Mouse (Mus musculus) limb, embryonic 15.5 days (tissue): Measurements from ENCODE around the gene Pofut2. TPM values are rescaled to one million over a fixed set of nuclear protein-coding genes. Genes with fewer than 3 reads are reported as not detected.

Experiments
- ATAC-seq: fragments of 200-750 bp; cut with Nextera tagmentation; 2 replicates; pipeline ENCODE4 v1.8.0; 2017; ENCODE audit warnings: low read depth, moderate TSS enrichment; ENCODE audit not compliant: insufficient number of reproducible peaks, low FRiP score, low TSS enrichment
- H3K27ac ChIP-seq: fragments of 300-500 bp; sonication (generic); 2 replicates; pipeline ENCODE4 v1.5.1; 2015; ENCODE audit warnings: moderate library complexity, mild to moderate bottlenecking, inconsistent platforms
- H3K27me3 ChIP-seq: fragments of 300-500 bp; sonication (generic); 2 replicates; pipeline ENCODE4 v1.6.1; 2015; ENCODE audit warnings: inconsistent platforms
- H3K36me3 ChIP-seq: fragments of 300-500 bp; sonication (generic); 2 replicates; pipeline ENCODE4 v1.6.1; 2015; ENCODE audit warnings: inconsistent platforms
- H3K4me1 ChIP-seq: fragments of 300-500 bp; sonication (generic); 2 replicates; pipeline ENCODE4 v1.6.1; 2015; ENCODE audit warnings: inconsistent platforms
- H3K4me2 ChIP-seq: fragments of 300-500 bp; sonication (generic); 2 replicates; pipeline ENCODE4 v1.6.1; 2015; ENCODE audit warnings: mild to moderate bottlenecking, inconsistent platforms
- H3K4me3 ChIP-seq: fragments of 300-500 bp; sonication (generic); 2 replicates; pipeline ENCODE4 v1.5.1; 2015; ENCODE audit warnings: mild to moderate bottlenecking, inconsistent platforms
- H3K9ac ChIP-seq: fragments of 300-500 bp; sonication (generic); 2 replicates; pipeline ENCODE4 v1.6.1; 2015; ENCODE audit warnings: inconsistent platforms
- H3K9me3 ChIP-seq: fragments of 300-500 bp; sonication (generic); 2 replicates; pipeline ENCODE4 v1.6.1; 2016; ENCODE audit warnings: inconsistent platforms
- WGBS: fragments of 180-500 bp; shearing (Covaris S2); methylation state at CpG from one replicate; pipeline ENCODE4 v1.1.7; 2015; 5-methylcytosine and 5-hydroxymethylcytosine counted together
- polyA plus RNA-seq: library from polyadenylated mRNA; unstranded; fragments of >200 nt; fragmentation: Nextera tagmentation; extraction: Ambion mirVana; gene quantifications from 2 replicates; pipeline ENCODE4 v1.2.1, GENCODE M21; 2015

The Pofut2 gene
- polyA plus RNA-seq, 1 experiment from 2014 or later = 187 TPM

- no peak for ATAC-seq
- Histone ChIP-seq H3K27me3 (no peaks in the 10 kb centered on the region), H3K27ac (no peak overlapping the region), H3K4me2 (no peak overlapping the region), H3K9me3 (no peaks in the 10 kb centered on the region), H3K36me3 (no peaks in the 10 kb centered on the region), H3K9ac (no peak overlapping the region), H3K4me1 (peaks cover 8% of the 10 kb centered on the region; the same call in 1 of the 2 replicates), H3K4me3 (no peak overlapping the region)
- 89% methylated on average over 1 of the region's 1 CpGs for WGBS
These were observed 25.8 kb upstream of the Pofut2 start for GRCm38 (mm10) chr10:77233230-77233629.

GRCm38 (mm10) chr10:77234991-77235616 lies 23.9 kb upstream of the Pofut2 start:
- H3K4me3 ChIP-seq = no peak overlapping the region
- 65% methylated on average over 12 of the region's 12 CpGs for WGBS
- no peak for ATAC-seq
- no peaks in the 10 kb centered on the region for H3K36me3 ChIP-seq
- H3K27ac ChIP-seq = no peak overlapping the region
- H3K27me3 ChIP-seq = no peaks in the 10 kb centered on the region
- no peak overlapping the region for H3K9ac ChIP-seq
- no peaks in the 10 kb centered on the region for H3K9me3 ChIP-seq
- peaks cover 2% of the 10 kb centered on the region; the same call in 1 of the 2 replicates for H3K4me1 ChIP-seq
- no peak overlapping the region for H3K4me2 ChIP-seq

- Histone ChIP-seq H3K27ac (no peak overlapping the region), H3K9ac (no peak overlapping the region), H3K4me2 (no peak overlapping the region), H3K27me3 (no peaks in the 10 kb centered on the region), H3K9me3 (no peaks in the 10 kb centered on the region), H3K4me1 (no peaks in the 10 kb centered on the region), H3K36me3 (no peaks in the 10 kb centered on the region), H3K4me3 (no peak overlapping the region)
- ATAC-seq = peak; percentile 31; the same call in 1 of the 2 replicates
- 58% methylated on average over 16 of the region's 16 CpGs for WGBS
These were observed 21.0 kb upstream of the Pofut2 start for GRCm38 (mm10) chr10:77237795-77238580.

GRCm38 (mm10) chr10:77240764-77241163 lies 18.3 kb upstream of the Pofut2 start:
- ATAC-seq = no peak

GRCm38 (mm10) chr10:77242396-77242795 lies 16.6 kb upstream of the Pofut2 start:
- Histone ChIP-seq H3K4me1 (no peaks in the 10 kb centered on the region), H3K9ac (no peak overlapping the region), H3K27ac (no peak overlapping the region), H3K27me3 (no peaks in the 10 kb centered on the region), H3K4me3 (no peak overlapping the region), H3K36me3 (no peaks in the 10 kb centered on the region), H3K9me3 (no peaks in the 10 kb centered on the region), H3K4me2 (no peak overlapping the region)
- no peak for ATAC-seq
- 82% methylated on average over 3 of the region's 3 CpGs for WGBS

More at GRCm38 (mm10) chr10:77240764-77241163, 18.3 kb upstream of the Pofut2 start:
- no peak overlapping the region for H3K27ac ChIP-seq
- WGBS = 80% methylated on average over 8 of the region's 8 CpGs
- H3K4me1 ChIP-seq = no peaks in the 10 kb centered on the region
- H3K36me3 ChIP-seq = no peaks in the 10 kb centered on the region
- no peak overlapping the region for H3K4me2 ChIP-seq
- no peak overlapping the region for H3K9ac ChIP-seq
- H3K27me3 ChIP-seq = no peaks in the 10 kb centered on the region
- H3K9me3 ChIP-seq = no peaks in the 10 kb centered on the region
- H3K4me3 ChIP-seq = no peak overlapping the region

- no peaks in the 10 kb centered on the region for H3K4me1 ChIP-seq
- H3K4me2 ChIP-seq = no peak overlapping the region
- 84% methylated on average over 14 of the region's 14 CpGs for WGBS
- H3K27ac ChIP-seq = no peak overlapping the region
- no peak overlapping the region for H3K4me3 ChIP-seq
- H3K27me3 ChIP-seq = no peaks in the 10 kb centered on the region
- no peaks in the 10 kb centered on the region for H3K36me3 ChIP-seq
- no peaks in the 10 kb centered on the region for H3K9me3 ChIP-seq
- ATAC-seq = no peak
- no peak overlapping the region for H3K9ac ChIP-seq
These were observed 16.1 kb upstream of the Pofut2 start for GRCm38 (mm10) chr10:77242871-77243270.

GRCm38 (mm10) chr10:77243572-77244161 lies 15.4 kb upstream of the Pofut2 start:
- H3K4me1 ChIP-seq = no peaks in the 10 kb centered on the region
- no peaks in the 10 kb centered on the region for H3K36me3 ChIP-seq
- H3K27ac ChIP-seq = no peak overlapping the region
- no peak overlapping the region for H3K4me2 ChIP-seq
- H3K9me3 ChIP-seq = no peaks in the 10 kb centered on the region
- no peak overlapping the region for H3K9ac ChIP-seq
- no peaks in the 10 kb centered on the region for H3K27me3 ChIP-seq
- no peak overlapping the region for H3K4me3 ChIP-seq
- ATAC-seq = no peak
- WGBS = 65% methylated on average over 11 of the region's 11 CpGs

GRCm38 (mm10) chr10:77244777-77245176 lies 14.2 kb upstream of the Pofut2 start:
- Histone ChIP-seq H3K4me3 (no peak overlapping the region), H3K9me3 (no peaks in the 10 kb centered on the region), H3K27ac (no peak overlapping the region), H3K36me3 (no peaks in the 10 kb centered on the region), H3K27me3 (no peaks in the 10 kb centered on the region), H3K4me1 (no peaks in the 10 kb centered on the region), H3K9ac (no peak overlapping the region), H3K4me2 (no peak overlapping the region)
- ATAC-seq = no peak
- 90% methylated on average over 6 of the region's 6 CpGs for WGBS

- no peak for ATAC-seq
- Histone ChIP-seq H3K4me3 (no peak overlapping the region), H3K27ac (no peak overlapping the region), H3K9ac (no peak overlapping the region), H3K36me3 (no peaks in the 10 kb centered on the region), H3K27me3 (0 out of 2 replicates have a peak, but pooled peaks cover 3% of the 10 kb centered on the region), H3K9me3 (no peaks in the 10 kb centered on the region), H3K4me2 (no peak overlapping the region), H3K4me1 (peaks cover 18% of the 10 kb centered on the region)
- 81% methylated on average over 5 of the region's 5 CpGs for WGBS
These were observed 12.0 kb upstream of the Pofut2 start for GRCm38 (mm10) chr10:77247048-77247447.

- Histone ChIP-seq H3K27me3 (0 out of 2 replicates have a peak, but pooled peaks cover 3% of the 10 kb centered on the region), H3K4me1 (peaks cover 24% of the 10 kb centered on the region), H3K36me3 (no peaks in the 10 kb centered on the region), H3K4me2 (no peak overlapping the region), H3K9ac (no peak overlapping the region), H3K27ac (no peak overlapping the region), H3K9me3 (no peaks in the 10 kb centered on the region), H3K4me3 (no peak overlapping the region)
- WGBS = 52% methylated on average over 7 of the region's 7 CpGs
- no peak; the same call in 1 of the 2 replicates for ATAC-seq
These were observed 11.3 kb upstream of the Pofut2 start for GRCm38 (mm10) chr10:77247707-77248106.

- H3K4me3 ChIP-seq = no peak overlapping the region
- 0 out of 2 replicates have a peak overlapping the region, but pooled peaks have one; percentile 12 for H3K4me2 ChIP-seq
- H3K9ac ChIP-seq = no peak overlapping the region
- no peaks in the 10 kb centered on the region for H3K9me3 ChIP-seq
- H3K27me3 ChIP-seq = 0 out of 2 replicates have a peak, but pooled peaks cover 3% of the 10 kb centered on the region
- 42% methylated on average over 18 of the region's 18 CpGs for whole genome bisulfite sequencing
- no peak for ATAC-seq
- H3K4me1 ChIP-seq = peaks cover 36% of the 10 kb centered on the region
- peak overlapping the region; percentile 69 for H3K27ac ChIP-seq
- no peaks in the 10 kb centered on the region for H3K36me3 ChIP-seq
These were observed 7.7 kb upstream of the Pofut2 start for GRCm38 (mm10) chr10:77251223-77251783.
